Mouse (Mus musculus): Measurements from ENCODE around the gene Sympk. TPM values are rescaled to one million over a fixed set of nuclear protein-coding genes. Genes with fewer than 3 reads are reported as not detected.

The Sympk gene
- total and polyA plus RNA-seq, 2 experiments from 2014 or later, result 16.7 to 68.8 TPM

DNA sequence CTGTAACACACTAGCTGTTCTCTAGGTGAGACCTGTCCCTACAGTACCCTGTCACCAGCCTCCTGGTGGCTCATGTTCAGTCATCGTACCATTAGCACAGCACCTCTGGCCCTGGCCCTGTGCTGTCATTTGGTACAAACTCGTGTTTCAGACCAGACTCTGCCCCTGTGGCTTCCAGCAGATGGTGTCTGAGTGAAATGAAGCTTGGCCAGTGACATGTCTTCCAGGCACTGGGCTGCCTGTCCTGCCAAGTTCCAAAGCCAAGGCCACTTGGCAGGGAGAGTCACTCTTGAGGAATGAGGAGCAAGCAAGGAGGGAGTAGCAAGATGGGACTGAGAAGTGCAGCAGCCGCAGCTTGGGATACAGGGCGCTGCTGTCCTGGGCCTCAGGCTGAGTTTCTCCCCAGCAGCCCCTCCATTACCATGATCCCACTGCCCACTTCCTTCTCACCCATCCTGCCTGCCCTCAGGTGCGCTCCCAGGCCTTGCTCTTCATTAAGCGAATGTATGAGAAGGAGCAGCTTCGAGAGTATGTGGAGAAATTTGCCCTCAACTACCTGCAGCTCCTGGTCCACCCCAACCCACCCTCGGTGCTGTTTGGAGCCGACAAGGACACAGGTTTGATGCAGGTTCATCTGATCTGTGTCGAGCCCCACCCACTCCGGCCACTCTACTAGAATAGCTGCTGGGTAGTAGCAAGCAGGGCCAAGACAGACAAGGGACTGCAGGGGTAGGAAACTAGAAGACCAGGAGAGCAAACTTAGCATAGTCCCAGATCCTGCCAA, 22.3 kb downstream of the Sympk start:
- ATAC-seq (ENCODE audit: insufficient read depth, low read depth) (no peak), DNase-seq (ENCODE audit: low spot score) (no peak)
- H3K9me3 ChIP-seq (replicated peaks; ENCODE audit: control insufficient read depth, low read length), result no peaks in the 10 kb centered on the region
- 88% methylated on average over 11 of the region's 11 CpGs for WGBS
- no peak overlapping the region for H3K27ac ChIP-seq (ENCODE audit: low read depth)
- H3K4me2 ChIP-seq (ENCODE audit: low read depth, low read length), result no peak overlapping the region
- no peaks in the 10 kb centered on the region for H3K27me3 ChIP-seq (ENCODE audit: control insufficient read depth, insufficient read depth, low read length)
- no peak overlapping the region for H3K9ac ChIP-seq (replicated peaks; ENCODE audit: low read depth, low read length)
- H3K4me1 ChIP-seq (ENCODE audit: control insufficient read depth, insufficient read depth), result no peaks in the 10 kb centered on the region
- TF ChIP-seq EP300 (IDR thresholded peaks at IDR 0.05; ENCODE audit: low read depth) (no peak), CTCF (IDR thresholded peaks at IDR 0.05; ENCODE audit: low read depth) (no peak)
- H3K36me3 ChIP-seq (replicated peaks; ENCODE audit: control insufficient read depth, insufficient read depth, low read length), result peaks cover 98% of the 10 kb centered on the region
- no peak overlapping the region for H3K4me3 ChIP-seq (ENCODE audit: low read depth, low read length)

- no peak overlapping the region for H3K9ac ChIP-seq (replicated peaks; ENCODE audit: low read depth, low read length)
- no peak overlapping the region for H3K27ac ChIP-seq (ENCODE audit: low read depth)
- ATAC-seq (ENCODE audit: insufficient read depth, low read depth) (no peak), DNase-seq (ENCODE audit: low spot score) (no peak)
- no peaks in the 10 kb centered on the region for H3K27me3 ChIP-seq (ENCODE audit: control insufficient read depth, insufficient read depth, low read length)
- no peak overlapping the region for H3K4me3 ChIP-seq (ENCODE audit: low read depth, low read length)
- H3K9me3 ChIP-seq (replicated peaks; ENCODE audit: control insufficient read depth, low read length), result no peaks in the 10 kb centered on the region
- 78% methylated on average over 14 of the region's 14 CpGs for WGBS
- TF ChIP-seq EP300 (IDR thresholded peaks at IDR 0.05; ENCODE audit: low read depth) (no peak), CTCF (IDR thresholded peaks at IDR 0.05; ENCODE audit: low read depth) (no peak)
- H3K36me3 ChIP-seq (replicated peaks; ENCODE audit: control insufficient read depth, insufficient read depth, low read length), result peaks cover 90% of the 10 kb centered on the region
- no peak overlapping the region for H3K4me2 ChIP-seq (ENCODE audit: low read depth, low read length)
- H3K4me1 ChIP-seq (ENCODE audit: control insufficient read depth, insufficient read depth), result no peaks in the 10 kb centered on the region
Observed at GRCm38 (mm10) chr7:19048006-19048527, 23.9 kb downstream of the Sympk start.

- TF ChIP-seq EP300 (IDR thresholded peaks at IDR 0.05; ENCODE audit: low read depth) (no peak), CTCF (IDR thresholded peaks at IDR 0.05; ENCODE audit: low read depth) (no peak)
Observed at GRCm38 (mm10) chr7:19049252-19049651, 25.1 kb downstream of the Sympk start.

DNA sequence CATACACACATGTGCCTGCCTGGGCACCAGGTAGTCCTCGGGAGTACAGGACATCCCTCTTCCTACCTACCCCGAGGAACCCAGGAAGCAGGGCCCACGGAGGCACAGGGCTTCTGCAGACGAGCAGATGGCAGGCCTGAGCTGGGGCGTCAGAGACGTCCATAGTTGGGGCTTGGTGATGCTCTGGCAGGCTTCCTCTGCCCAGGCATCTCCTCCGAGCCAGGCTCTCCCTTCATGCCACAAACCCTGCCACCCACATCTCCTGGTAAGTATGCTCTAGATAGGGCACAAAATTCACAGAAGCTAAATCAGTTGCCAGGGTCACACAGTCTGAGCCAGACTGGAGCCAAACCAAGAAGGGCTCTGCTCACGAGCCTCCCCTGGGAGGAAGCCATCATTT, 26.0 kb downstream of the Sympk start:
- H3K9ac ChIP-seq (replicated peaks; ENCODE audit: low read depth, low read length), result no peak overlapping the region
- H3K27me3 ChIP-seq (ENCODE audit: control insufficient read depth, insufficient read depth, low read length), result no peaks in the 10 kb centered on the region
- H3K36me3 ChIP-seq (replicated peaks; ENCODE audit: control insufficient read depth, insufficient read depth, low read length), result peaks cover 69% of the 10 kb centered on the region
- H3K4me3 ChIP-seq (ENCODE audit: low read depth, low read length), result no peak overlapping the region
- H3K4me1 ChIP-seq (ENCODE audit: control insufficient read depth, insufficient read depth), result no peaks in the 10 kb centered on the region
- WGBS, result 81% methylated on average over 8 of the region's 8 CpGs
- H3K9me3 ChIP-seq (replicated peaks; ENCODE audit: control insufficient read depth, low read length), result no peaks in the 10 kb centered on the region
- ATAC-seq (ENCODE audit: insufficient read depth, low read depth), result no peak
- no peak overlapping the region for H3K27ac ChIP-seq (ENCODE audit: low read depth)
- H3K4me2 ChIP-seq (ENCODE audit: low read depth, low read length), result no peak overlapping the region
- no peak for TF ChIP-seq CTCF (IDR thresholded peaks at IDR 0.05; ENCODE audit: low read depth)
- no peak for TF ChIP-seq EP300 (IDR thresholded peaks at IDR 0.05; ENCODE audit: low read depth)
- no peak for DNase-seq (ENCODE audit: low spot score)

More at GRCm38 (mm10) chr7:19049252-19049651, 25.1 kb downstream of the Sympk start:
- Histone ChIP-seq H3K36me3 (replicated peaks; ENCODE audit: control insufficient read depth, insufficient read depth, low read length) (peaks cover 78% of the 10 kb centered on the region), H3K4me3 (ENCODE audit: low read depth, low read length) (no peak overlapping the region), H3K9me3 (replicated peaks; ENCODE audit: control insufficient read depth, low read length) (no peaks in the 10 kb centered on the region), H3K4me2 (ENCODE audit: low read depth, low read length) (no peak overlapping the region), H3K27me3 (ENCODE audit: control insufficient read depth, insufficient read depth, low read length) (no peaks in the 10 kb centered on the region), H3K9ac (replicated peaks; ENCODE audit: low read depth, low read length) (no peak overlapping the region), H3K27ac (ENCODE audit: low read depth) (no peak overlapping the region), H3K4me1 (ENCODE audit: control insufficient read depth, insufficient read depth) (no peaks in the 10 kb centered on the region)
- DNase-seq (ENCODE audit: low spot score) (no peak), ATAC-seq (ENCODE audit: insufficient read depth, low read depth) (no peak)
- 92% methylated on average over 5 of the region's 5 CpGs for WGBS

DNA sequence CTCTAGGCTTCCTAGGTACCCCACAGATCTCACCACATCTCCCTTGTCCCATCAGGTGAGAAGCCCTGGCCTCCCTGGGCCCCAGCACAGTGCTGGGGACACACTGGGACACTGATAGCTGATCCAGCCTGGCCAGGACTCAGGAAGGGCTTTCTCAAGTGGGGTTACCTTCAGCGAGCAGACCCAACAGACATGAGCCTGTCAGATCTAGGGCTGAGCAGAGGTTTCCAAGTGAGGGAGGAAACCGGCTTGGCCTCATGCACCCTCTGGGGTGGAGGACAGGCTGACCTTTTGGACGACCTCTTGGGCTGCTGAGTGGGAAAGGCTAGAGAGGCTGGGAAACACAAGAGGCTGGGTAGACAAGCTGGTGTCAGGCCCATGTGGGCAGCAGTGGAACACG, 27.0 kb downstream of the Sympk start:
- Histone ChIP-seq H3K4me1 (ENCODE audit: control insufficient read depth, insufficient read depth) (no peaks in the 10 kb centered on the region), H3K9me3 (replicated peaks; ENCODE audit: control insufficient read depth, low read length) (no peaks in the 10 kb centered on the region), H3K4me2 (ENCODE audit: low read depth, low read length) (no peak overlapping the region), H3K9ac (replicated peaks; ENCODE audit: low read depth, low read length) (no peak overlapping the region), H3K27me3 (ENCODE audit: control insufficient read depth, insufficient read depth, low read length) (no peaks in the 10 kb centered on the region), H3K36me3 (replicated peaks; ENCODE audit: control insufficient read depth, insufficient read depth, low read length) (peaks cover 59% of the 10 kb centered on the region), H3K4me3 (ENCODE audit: low read depth, low read length) (no peak overlapping the region), H3K27ac (ENCODE audit: low read depth) (no peak overlapping the region)
- TF ChIP-seq CTCF (IDR thresholded peaks at IDR 0.05; ENCODE audit: low read depth), result no peak
- no peak for TF ChIP-seq EP300 (IDR thresholded peaks at IDR 0.05; ENCODE audit: low read depth)
- 55% methylated on average over 4 of the region's 4 CpGs for WGBS
- DNase-seq (ENCODE audit: low spot score), result no peak
- ATAC-seq (ENCODE audit: insufficient read depth, low read depth), result no peak

Measured in heart, postnatal 0 days (tissue).